Mouse (Mus musculus): ENCODE data around the gene Celf2.

Celf2 gene

GRCm38 (mm10) chr2:6923738-6924474 is 585.5 kb downstream of the Celf2 start:
- no peak for DNase-seq (ENCODE audit: low read depth, low spot score)

GRCm38 (mm10) chr2:6915386-6915785 is 594.0 kb downstream of the Celf2 start:
- no peak for DNase-seq (ENCODE audit: low read depth, low spot score)

- no peak for DNase-seq (ENCODE audit: low read depth, low spot score)
Observed at GRCm38 (mm10) chr2:6913315-6913714, 596.0 kb downstream of the Celf2 start.

GRCm38 (mm10) chr2:6911932-6912331 is 597.4 kb downstream of the Celf2 start:
- no peak for DNase-seq (ENCODE audit: low read depth, low spot score)

GRCm38 (mm10) chr2:6909921-6910320 is 599.4 kb downstream of the Celf2 start:
- DNase-seq (ENCODE audit: low read depth, low spot score): no peak

- no peak for DNase-seq (ENCODE audit: low read depth, low spot score)
Observed at GRCm38 (mm10) chr2:6904411-6904810, 605.0 kb downstream of the Celf2 start.

GRCm38 (mm10) chr2:6903251-6903763 is 606.1 kb downstream of the Celf2 start:
- DNase-seq (ENCODE audit: low read depth, low spot score): no peak

GRCm38 (mm10) chr2:6896896-6897295 is 612.5 kb downstream of the Celf2 start:
- DNase-seq (ENCODE audit: low read depth, low spot score): no peak

GRCm38 (mm10) chr2:6893597-6893996 is 615.8 kb downstream of the Celf2 start:
- DNase-seq (ENCODE audit: low read depth, low spot score): no peak

- no peak for DNase-seq (ENCODE audit: low read depth, low spot score)
Observed at GRCm38 (mm10) chr2:6893095-6893494, 616.3 kb downstream of the Celf2 start.

GRCm38 (mm10) chr2:6884796-6885711 is 624.3 kb downstream of the Celf2 start:
- no peak for DNase-seq (ENCODE audit: low read depth, low spot score)

GRCm38 (mm10) chr2:6883996-6884795 is 625.2 kb downstream of the Celf2 start:
- no peak for DNase-seq (ENCODE audit: low read depth, low spot score)

GRCm38 (mm10) chr2:6882236-6882885 is 627.0 kb downstream of the Celf2 start:
- no peak for DNase-seq (ENCODE audit: low read depth, low spot score)

- DNase-seq (ENCODE audit: low read depth, low spot score): no peak
Observed at GRCm38 (mm10) chr2:6880941-6881575, 628.3 kb downstream of the Celf2 start.

- no peak for DNase-seq (ENCODE audit: low read depth, low spot score)
Observed at GRCm38 (mm10) chr2:6877094-6877493, 632.3 kb downstream of the Celf2 start.

GRCm38 (mm10) chr2:6876547-6876946 is 632.8 kb downstream of the Celf2 start:
- no peak for DNase-seq (ENCODE audit: low read depth, low spot score)

- no peak for DNase-seq (ENCODE audit: low read depth, low spot score)
Observed at GRCm38 (mm10) chr2:6875071-6875611, 634.2 kb downstream of the Celf2 start.

GRCm38 (mm10) chr2:6874266-6874955 is 635.0 kb downstream of the Celf2 start:
- DNase-seq (ENCODE audit: low read depth, low spot score): no peak

- no peak for DNase-seq (ENCODE audit: low read depth, low spot score)
Observed at GRCm38 (mm10) chr2:6873711-6874110, 635.7 kb downstream of the Celf2 start.

GRCm38 (mm10) chr2:6872894-6873255 is 636.5 kb downstream of the Celf2 start:
- no peak for DNase-seq (ENCODE audit: low read depth, low spot score)
